Mouse (Mus musculus) myocyte (in vitro differentiated cells): ENCODE measurements around the gene Slc22a26.

Experiments
- E2F4 ChIP-seq: IDR thresholded peaks from one replicate; pipeline ENCODE4 v1.6.1; 2011; ENCODE audit warnings: mild to moderate bottlenecking, control low read depth, moderate library complexity; ENCODE audit not compliant: insufficient read depth
- MAX ChIP-seq: IDR thresholded peaks from one replicate; pipeline ENCODE4 v1.6.1; 2011; ENCODE audit warnings: low read depth, mild to moderate bottlenecking, control low read depth
- MYOG ChIP-seq, 3 experiments: IDR thresholded peaks; one replicate each; pipeline ENCODE4 v1.6.1; 2011; ENCODE audit warnings: control low read depth in 2 of 3, low read depth in 2 of 3, mild to moderate bottlenecking in 2 of 3; ENCODE audit not compliant: insufficient read length in 2 of 3, control insufficient read depth in 1 of 3, insufficient read depth in 1 of 3
- POLR2A ChIP-seq: IDR thresholded peaks from one replicate; pipeline ENCODE4 v1.6.1; 2011; ENCODE audit warnings: low read depth, mild to moderate bottlenecking, control low read depth, moderate library complexity; ENCODE audit not compliant: insufficient read length
- POLR2AphosphoS2 ChIP-seq: IDR thresholded peaks from one replicate; pipeline ENCODE4 v1.6.1; 2011; ENCODE audit warnings: low read depth, control low read depth; ENCODE audit not compliant: insufficient read length
- SRF ChIP-seq: IDR thresholded peaks from one replicate; pipeline ENCODE4 v1.6.1; 2011; ENCODE audit warnings: low read depth; ENCODE audit not compliant: control insufficient read depth, insufficient read length
- TCF12 ChIP-seq: IDR thresholded peaks from one replicate; pipeline ENCODE4 v1.6.1; 2011; ENCODE audit warnings: mild to moderate bottlenecking, control low read depth; ENCODE audit not compliant: poor library complexity, insufficient read depth, severe bottlenecking
- TCF3 ChIP-seq: IDR thresholded peaks from one replicate; pipeline ENCODE4 v1.6.1; 2011; ENCODE audit warnings: low read depth, control low read depth; ENCODE audit not compliant: insufficient read length
- USF1 ChIP-seq: IDR thresholded peaks from one replicate; pipeline ENCODE4 v1.6.1; 2011; ENCODE audit warnings: low read depth, mild to moderate bottlenecking, control low read depth, moderate library complexity

- TF ChIP-seq TCF12 (no peak), MAX (no peak), POLR2A (no peak), E2F4 (no peak), SRF (no peak), USF1 (no peak), TCF3 (no peak), POLR2AphosphoS2 (no peak), MYOG (IDR thresholded peaks at IDR 0.05; ENCODE audit: control insufficient read depth in 1 of 3, insufficient read depth in 1 of 3, insufficient read length in 2 of 3, low read depth in 2 of 3) (no peak)
Observed at GRCm38 (mm10) chr19:7775306-7775705, 27.2 kb downstream of the Slc22a26 start.
